Mouse (Mus musculus): ENCODE data around the gene Med15. TPM values are rescaled to one million over a fixed set of nuclear protein-coding genes. Genes with fewer than 3 reads are reported as not detected.
"Not testable (repeated sequence)": the region's sequence is repeated elsewhere in the genome, so short reads cannot be mapped to it uniquely, and the experiment has no call there.

The Med15 gene
- polyA plus RNA-seq, 2 experiments from 2014 or later = 66.5 to 89.2 TPM

DNA sequence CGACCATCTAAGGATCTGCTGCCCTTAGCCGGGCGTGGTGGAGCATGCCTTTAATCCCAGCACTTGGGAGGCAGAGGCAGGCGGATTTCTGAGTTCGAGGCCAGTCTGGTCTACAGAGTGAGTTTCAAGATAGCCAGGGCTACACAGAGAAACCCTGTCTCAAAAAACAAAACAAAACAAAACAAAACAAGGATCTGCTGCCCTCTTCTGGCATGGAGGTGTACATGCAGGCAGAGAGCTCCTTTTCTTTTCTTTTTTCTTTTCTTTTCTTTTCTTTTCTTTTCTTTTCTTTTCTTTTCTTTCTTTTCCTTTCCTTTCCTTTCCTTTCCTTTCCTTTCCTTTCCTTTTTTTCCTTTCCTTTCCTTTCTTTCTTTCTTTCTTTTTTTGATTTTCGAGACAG lies 118.0 kb downstream of the Med15 start:
- ATAC-seq = not testable (repeated sequence)

- no peak for ATAC-seq
Observed at GRCm38 (mm10) chr16:17611383-17611782, 121.3 kb downstream of the Med15 start.

DNA sequence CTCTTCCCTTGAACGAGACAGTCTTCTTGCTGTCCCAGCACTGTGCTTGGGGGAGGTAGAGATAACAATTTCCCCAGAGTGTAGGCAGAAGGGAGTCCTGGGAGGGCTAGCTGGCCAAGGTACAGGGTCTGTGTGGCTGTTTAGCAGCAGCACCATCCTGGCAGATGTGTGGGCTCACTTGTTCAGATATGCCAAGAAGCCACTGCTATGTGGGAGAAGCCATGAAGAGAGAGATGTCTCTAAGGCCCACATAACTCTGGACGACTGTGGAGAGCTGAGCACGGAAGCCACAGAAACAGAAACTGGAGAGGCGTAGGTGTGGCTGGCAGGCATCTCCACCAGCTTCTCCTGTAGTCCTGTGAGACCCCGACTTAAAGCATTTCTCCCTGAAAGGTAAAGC lies 127.0 kb downstream of the Med15 start:
- no peak for ATAC-seq

GRCm38 (mm10) chr16:17604941-17605340 lies 127.8 kb downstream of the Med15 start:
- no peak for ATAC-seq

Other genes with a start within 250 kb of the Med15 start
- gene Aifm3, start 243.3 kb downstream of the Med15 start, polyA plus RNA-seq (2017; shearing (Covaris generic)) = not detected
- 10 to 100 TPM; 41.0 to 47.1 TPM for gene Lztr1, start 224.2 kb downstream of the Med15 start, polyA plus RNA-seq (2017; shearing (Covaris generic))
- gene Thap7, start 201.8 kb downstream of the Med15 start, polyA plus RNA-seq (2017; shearing (Covaris generic)) = 10 to 100 TPM; 67.5 to 70.8 TPM
- not detected for gene Lrrc74b, start 171.6 kb downstream of the Med15 start, polyA plus RNA-seq (2017; shearing (Covaris generic))
- not detected for gene P2rx6, start 171.0 kb downstream of the Med15 start, polyA plus RNA-seq (2017; shearing (Covaris generic))
- under 1 TPM; 0.42 to 0.69 TPM for gene Slc7a4, start 149.7 kb downstream of the Med15 start, polyA plus RNA-seq (2017; shearing (Covaris generic))
- gene Smpd4, start 113.5 kb downstream of the Med15 start, polyA plus RNA-seq (2017; shearing (Covaris generic)) = 10 to 100 TPM; 10.4 to 18.1 TPM
- under 1 TPM in 1 of 2 experiments, not detected in 1; 0.75 TPM for gene Ccdc74a, start 86.4 kb downstream of the Med15 start, polyA plus RNA-seq (2017; shearing (Covaris generic))
- 10 to 100 TPM; 11.8 to 16.3 TPM for gene Klhl22, start 26.7 kb upstream of the Med15 start, polyA plus RNA-seq (2017; shearing (Covaris generic))
- gene Scarf2, start 64.4 kb upstream of the Med15 start, polyA plus RNA-seq (2017; shearing (Covaris generic)) = not detected
- not detected for gene B830017H08Rik, start 100.2 kb upstream of the Med15 start, polyA plus RNA-seq (2017; shearing (Covaris generic))
- 1 to 10 TPM; 2.7 to 3.3 TPM for gene Car15, start 105.5 kb upstream of the Med15 start, polyA plus RNA-seq (2017; shearing (Covaris generic))
- gene Gm20518, start 158.8 kb upstream of the Med15 start, polyA plus RNA-seq (2017; shearing (Covaris generic)) = under 1 TPM in 1 of 2 experiments, not detected in 1; 0.15 TPM
- not detected for gene Tssk1, start 161.3 kb upstream of the Med15 start, polyA plus RNA-seq (2017; shearing (Covaris generic))
- gene Dgcr2, start 165.7 kb upstream of the Med15 start, polyA plus RNA-seq (2017; shearing (Covaris generic)) = 10 to 100 TPM; 17.6 to 20.8 TPM
- gene Tssk2, start 165.7 kb upstream of the Med15 start, polyA plus RNA-seq (2017; shearing (Covaris generic)) = not detected
- 10 to 100 TPM; 24.1 to 40.2 TPM for gene Ess2, start 178.5 kb upstream of the Med15 start, polyA plus RNA-seq (2017; shearing (Covaris generic))
- gene Gsc2, start 182.2 kb upstream of the Med15 start, polyA plus RNA-seq (2017; shearing (Covaris generic)) = not detected
- gene Slc25a1, start 195.3 kb upstream of the Med15 start, polyA plus RNA-seq (2017; shearing (Covaris generic)) = 10 to 100 TPM in 1 of 2 experiments, 1 to 10 TPM in 1; 6.3 to 13.1 TPM
- gene Vpreb2, start 247.5 kb upstream of the Med15 start, polyA plus RNA-seq (2017; shearing (Covaris generic)) = not detected

Data from activated CD4-positive, CD25-positive, alpha-beta regulatory T cell, adult 4 months (primary cell).